Mouse (Mus musculus) frontal cortex, postnatal 10 days (tissue): Measurements from ENCODE around the gene Syce2.

ENCODE experiments used
- DNase-seq, 2 experiments: peaks; one replicate each; pipeline ENCODE4 v3.0.0; 2022; ENCODE audit warnings: low spot score in 2 of 2, mixed read lengths in 1 of 2

Syce2 gene

GRCm38 (mm10) chr8:84844397-84845070 lies 27.4 kb upstream of the Syce2 start:
- no peak for DNase-seq

- DNase-seq = peak; percentile 28 to 49
Measured at GRCm38 (mm10) chr8:84845355-84846093, 26.4 kb upstream of the Syce2 start.

GRCm38 (mm10) chr8:84846094-84846721 lies 25.7 kb upstream of the Syce2 start:
- peak in 1 of 2 experiments; percentile 39 for DNase-seq

GRCm38 (mm10) chr8:84846722-84847572 lies 25.0 kb upstream of the Syce2 start, which contains the start of gene Calr:
Calr (minus strand) TSS chr8:84846934.
- peak; percentile 99 to 100 for DNase-seq

GRCm38 (mm10) chr8:84847684-84848435 lies 24.1 kb upstream of the Syce2 start:
- peak in 1 of 2 experiments; percentile 26 for DNase-seq

- DNase-seq = no peak
Measured at GRCm38 (mm10) chr8:84856434-84856833, 15.5 kb upstream of the Syce2 start.

GRCm38 (mm10) chr8:84856864-84857441 lies 15.0 kb upstream of the Syce2 start, which contains the start of gene Farsa:
Farsa (plus strand) TSS chr8:84856989.
- DNase-seq = peak; percentile 82 to 90

- peak in 1 of 2 experiments; percentile 29 for DNase-seq
Measured at GRCm38 (mm10) chr8:84872309-84872965, 526 bp downstream of the Syce2 start.

GRCm38 (mm10) chr8:84873016-84873415 lies 1.1 kb downstream of the Syce2 start:
- no peak for DNase-seq

- DNase-seq = no peak
Measured at GRCm38 (mm10) chr8:84874339-84874738, 2.4 kb downstream of the Syce2 start.

- DNase-seq = no peak
Measured at GRCm38 (mm10) chr8:84877297-84878035, 5.6 kb downstream of the Syce2 start.

GRCm38 (mm10) chr8:84878915-84879314 lies 7.0 kb downstream of the Syce2 start:
- no peak for DNase-seq

- no peak for DNase-seq
Measured at GRCm38 (mm10) chr8:84884728-84885127, 12.8 kb downstream of the Syce2 start.

- no peak for DNase-seq
Measured at GRCm38 (mm10) chr8:84888280-84888679, 16.4 kb downstream of the Syce2 start.

- no peak for DNase-seq
Measured at GRCm38 (mm10) chr8:84889141-84889540, 17.2 kb downstream of the Syce2 start.

GRCm38 (mm10) chr8:84892993-84893708 lies 21.2 kb downstream of the Syce2 start:
- DNase-seq = no peak

GRCm38 (mm10) chr8:84893709-84894134 lies 21.8 kb downstream of the Syce2 start, which contains the start of gene Gcdh:
Gcdh (minus strand) TSS chr8:84893921.
- peak; percentile 87 to 89 for DNase-seq

GRCm38 (mm10) chr8:84895963-84896362 lies 24.1 kb downstream of the Syce2 start:
- no peak for DNase-seq
